Mouse (Mus musculus) cerebellum, adult 2 months (tissue): ENCODE results near the gene Rangap1.

Experiments used
- CTCF ChIP-seq: fragments of 200-500 bp; IDR thresholded peaks from 2 replicates; pipeline ENCODE4 v1.5.1; 2011; ENCODE audit warnings: low read depth, mild to moderate bottlenecking, control low read depth, low read length, moderate library complexity, borderline replicate concordance; ENCODE audit not compliant: insufficient read depth
- POLR2A ChIP-seq: fragments of 200-500 bp; IDR thresholded peaks from 2 replicates; pipeline ENCODE4 v1.6.1; 2011; ENCODE audit warnings: low read length, control low read depth, borderline replicate concordance; ENCODE audit not compliant: insufficient read depth

- TF ChIP-seq POLR2A (no peak), CTCF (no peak)
Measured at GRCm38 (mm10) chr15:81749742-81750141, 4.4 kb upstream of the Rangap1 start.
